Mouse (Mus musculus) heart, embryonic 15.5 days (tissue): ENCODE data around the gene Nap1l5. TPM values are rescaled to one million over a fixed set of nuclear protein-coding genes. Genes with fewer than 3 reads are reported as not detected.

Experiments
- ATAC-seq: fragments of 200-750 bp; cut with Nextera tagmentation; replicated peaks from 2 replicates; pipeline ENCODE4 v1.8.0; 2017; ENCODE audit warnings: low read depth, moderate TSS enrichment; ENCODE audit not compliant: insufficient number of reproducible peaks, insufficient read depth, low FRiP score
- H3K27ac ChIP-seq: fragments of 300-500 bp; sonication (generic); 2 replicates; pipeline ENCODE4 v1.5.1; 2015; ENCODE audit warnings: mild to moderate bottlenecking, inconsistent platforms
- H3K27me3 ChIP-seq: fragments of 300-500 bp; sonication (generic); 2 replicates; pipeline ENCODE4 v1.6.1; 2015; ENCODE audit warnings: inconsistent platforms
- H3K36me3 ChIP-seq: fragments of 300-500 bp; sonication (generic); 2 replicates; pipeline ENCODE4 v1.6.1; 2015; ENCODE audit warnings: mild to moderate bottlenecking, inconsistent platforms
- H3K4me1 ChIP-seq: fragments of 300-500 bp; sonication (generic); replicated peaks from 2 replicates; pipeline ENCODE4 v1.6.1; 2015; ENCODE audit warnings: inconsistent platforms
- H3K4me2 ChIP-seq: fragments of 300-500 bp; sonication (generic); 2 replicates; pipeline ENCODE4 v1.6.1; 2015; ENCODE audit warnings: inconsistent platforms, mild to moderate bottlenecking, moderate library complexity
- H3K4me3 ChIP-seq: fragments of 300-500 bp; sonication (generic); 2 replicates; pipeline ENCODE4 v1.5.1; 2015; ENCODE audit warnings: mild to moderate bottlenecking, inconsistent platforms
- H3K9ac ChIP-seq: fragments of 300-500 bp; sonication (generic); 2 replicates; pipeline ENCODE4 v1.6.1; 2015; ENCODE audit warnings: mild to moderate bottlenecking, inconsistent platforms
- H3K9me3 ChIP-seq: fragments of 300-500 bp; sonication (generic); replicated peaks from 2 replicates; pipeline ENCODE4 v1.6.1; 2016; ENCODE audit warnings: inconsistent platforms
- WGBS: fragments of 180-500 bp; shearing (Covaris S2); methylation state at CpG from one replicate; pipeline ENCODE4 v1.1.7; 2015; ENCODE audit warnings: mixed read lengths; 5-methylcytosine and 5-hydroxymethylcytosine counted together
- polyA plus RNA-seq: library from polyadenylated mRNA; unstranded; fragments of >200 nt; fragmentation: Nextera tagmentation; extraction: Ambion mirVana; gene quantifications from 2 replicates; pipeline ENCODE4 v1.2.1, GENCODE M21; 2015

The Nap1l5 gene
- polyA plus RNA-seq, 1 experiment from 2014 or later: 1.1 TPM

DNA sequence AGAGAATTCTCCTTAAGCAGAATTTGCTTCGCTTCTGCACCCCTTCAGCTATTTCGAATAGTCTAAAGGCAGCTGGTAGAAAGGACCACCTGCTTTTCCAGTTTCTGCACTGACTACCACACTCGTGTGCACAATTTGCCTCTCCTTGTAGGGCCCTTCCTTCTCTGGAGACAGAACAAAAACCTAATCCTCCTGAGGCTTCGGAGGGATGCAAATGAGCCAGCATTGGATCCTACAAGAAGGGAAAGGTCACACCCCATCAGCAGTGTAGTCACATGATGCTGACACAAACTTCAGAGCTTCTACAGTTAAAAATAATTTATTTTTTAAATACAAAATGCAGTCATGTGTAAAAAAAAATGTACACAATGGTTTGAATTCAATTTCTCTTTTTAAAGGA lies 24.3 kb upstream of the Nap1l5 start:
- Histone ChIP-seq H3K4me3 (no peak overlapping the region), H3K27ac (no peak overlapping the region), H3K4me2 (no peak overlapping the region), H3K4me1 (peaks cover 24% of the 10 kb centered on the region), H3K9ac (no peak overlapping the region), H3K9me3 (no peaks in the 10 kb centered on the region), H3K36me3 (no peaks in the 10 kb centered on the region), H3K27me3 (no peaks in the 10 kb centered on the region)
- WGBS: 80% methylated on average over 4 of the region's 4 CpGs
- ATAC-seq: no peak

- no peak overlapping the region for H3K4me2 ChIP-seq
- 0 out of 2 replicates have a peak overlapping the region, but pooled peaks have one; percentile 20 for H3K27ac ChIP-seq
- no peak overlapping the region for H3K4me3 ChIP-seq
- ATAC-seq: no peak
- H3K27me3 ChIP-seq: no peaks in the 10 kb centered on the region
- 77% methylated on average over 9 of the region's 9 CpGs for WGBS
- H3K9me3 ChIP-seq: no peaks in the 10 kb centered on the region
- H3K9ac ChIP-seq: no peak overlapping the region
- H3K36me3 ChIP-seq: no peaks in the 10 kb centered on the region
- H3K4me1 ChIP-seq: peaks cover 24% of the 10 kb centered on the region
Measured at GRCm38 (mm10) chr6:58929911-58930431, 23.1 kb upstream of the Nap1l5 start.

DNA sequence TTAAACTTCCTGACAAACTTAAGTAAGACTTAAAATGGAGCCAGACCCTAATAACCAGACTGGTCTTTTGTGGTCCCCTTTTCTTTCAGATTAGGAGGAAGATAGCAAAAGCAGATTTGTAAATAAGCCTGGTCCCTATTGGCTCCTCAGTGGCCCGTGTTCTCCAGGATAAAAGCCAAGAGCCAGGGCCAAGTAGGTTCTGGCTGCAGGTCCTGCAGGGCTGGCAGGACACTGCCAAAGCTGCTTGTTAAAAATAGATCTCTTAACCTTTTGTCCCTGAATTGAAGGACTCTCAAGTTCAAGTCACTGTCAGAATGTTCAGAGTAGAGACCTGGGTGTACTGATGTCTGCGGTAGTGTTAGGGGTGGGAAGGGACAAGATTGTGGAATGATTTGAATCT lies 21.0 kb upstream of the Nap1l5 start:
- Histone ChIP-seq H3K27ac (peak overlapping the region; percentile 65), H3K4me3 (no peak overlapping the region), H3K36me3 (no peaks in the 10 kb centered on the region), H3K9me3 (no peaks in the 10 kb centered on the region), H3K4me2 (no peak overlapping the region; the same call in 1 of the 2 replicates), H3K27me3 (no peaks in the 10 kb centered on the region), H3K4me1 (peaks cover 24% of the 10 kb centered on the region), H3K9ac (no peak overlapping the region)
- WGBS: 39% methylated on average over 2 of the region's 2 CpGs
- peak; percentile 50 for ATAC-seq

- Histone ChIP-seq H3K4me2 (no peak overlapping the region), H3K27me3 (no peaks in the 10 kb centered on the region), H3K4me3 (no peak overlapping the region), H3K4me1 (peaks cover 7% of the 10 kb centered on the region; the same call in 1 of the 2 replicates), H3K9ac (no peak overlapping the region), H3K9me3 (no peaks in the 10 kb centered on the region), H3K36me3 (peaks cover 13% of the 10 kb centered on the region; the same call in 1 of the 2 replicates), H3K27ac (no peak overlapping the region)
- no peak for ATAC-seq
- WGBS: 64% methylated on average over 5 of the region's 5 CpGs
Measured at GRCm38 (mm10) chr6:58922511-58922910, 15.6 kb upstream of the Nap1l5 start.

DNA sequence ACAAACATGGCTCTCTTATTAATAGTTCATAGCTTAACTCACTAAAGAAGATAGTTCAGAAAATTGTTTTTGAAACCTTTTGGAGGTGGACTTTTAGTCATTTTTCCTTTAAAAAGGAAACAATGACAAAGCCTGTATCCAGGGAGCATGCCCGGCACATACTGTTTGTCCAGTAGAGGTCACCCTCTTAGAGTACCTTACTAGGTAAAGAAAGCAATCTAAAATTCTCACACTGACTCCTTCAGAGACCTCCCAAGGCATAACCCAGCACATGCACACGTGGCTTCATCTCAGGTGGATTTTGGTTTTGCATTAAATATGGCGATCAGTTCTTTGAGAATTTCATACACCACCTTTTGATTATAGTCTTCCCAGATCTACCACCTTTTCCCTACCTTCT lies 14.7 kb upstream of the Nap1l5 start:
- Histone ChIP-seq H3K4me1 (0 out of 2 replicates have a peak, but pooled peaks cover 2% of the 10 kb centered on the region), H3K4me2 (no peak overlapping the region)

DNA sequence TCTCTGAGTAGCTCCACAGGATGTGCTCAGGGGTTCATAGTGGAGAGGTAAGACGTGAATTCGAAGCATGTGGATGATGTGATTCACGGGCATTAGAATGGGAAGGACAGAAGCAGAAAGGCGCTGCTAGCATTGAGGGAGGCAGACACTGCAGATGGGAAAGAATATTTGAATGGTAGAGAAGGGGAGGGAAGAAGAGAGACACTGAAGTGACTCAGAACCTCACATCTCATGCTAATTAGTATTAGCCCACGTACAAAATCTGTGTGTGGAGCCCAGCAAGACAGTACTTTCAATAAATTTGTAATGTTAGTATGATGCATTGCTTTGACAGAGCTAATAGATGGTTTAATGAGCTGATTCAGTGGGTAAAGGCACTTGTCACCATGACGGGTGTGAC lies 13.9 kb upstream of the Nap1l5 start:
- 82% methylated on average over 6 of the region's 6 CpGs for WGBS
- H3K4me1 ChIP-seq: 0 out of 2 replicates have a peak, but pooled peaks cover 2% of the 10 kb centered on the region
- H3K4me3 ChIP-seq: no peak overlapping the region
- H3K36me3 ChIP-seq: peaks cover 20% of the 10 kb centered on the region; the same call in 1 of the 2 replicates
- no peaks in the 10 kb centered on the region for H3K27me3 ChIP-seq
- no peak overlapping the region for H3K9ac ChIP-seq
- H3K9me3 ChIP-seq: no peaks in the 10 kb centered on the region
- no peak overlapping the region for H3K4me2 ChIP-seq
- ATAC-seq: no peak
- no peak overlapping the region for H3K27ac ChIP-seq

More for the DNA sequence above, 14.7 kb upstream of the Nap1l5 start:
- Histone ChIP-seq H3K4me3 (no peak overlapping the region), H3K27ac (no peak overlapping the region), H3K9me3 (no peaks in the 10 kb centered on the region), H3K9ac (no peak overlapping the region), H3K36me3 (peaks cover 14% of the 10 kb centered on the region; the same call in 1 of the 2 replicates), H3K27me3 (no peaks in the 10 kb centered on the region)
- no peak for ATAC-seq
- WGBS: 45% methylated on average over 3 of the region's 3 CpGs

- Histone ChIP-seq H3K36me3 (peaks cover 20% of the 10 kb centered on the region; the same call in 1 of the 2 replicates), H3K4me3 (no peak overlapping the region), H3K9ac (no peak overlapping the region), H3K4me2 (no peak overlapping the region), H3K9me3 (no peaks in the 10 kb centered on the region), H3K4me1 (no peaks in the 10 kb centered on the region), H3K27me3 (no peaks in the 10 kb centered on the region), H3K27ac (no peak overlapping the region)
- no peak for ATAC-seq
- 72% methylated on average over 5 of the region's 5 CpGs for WGBS
Measured at GRCm38 (mm10) chr6:58916498-58916897, 9.6 kb upstream of the Nap1l5 start.

DNA sequence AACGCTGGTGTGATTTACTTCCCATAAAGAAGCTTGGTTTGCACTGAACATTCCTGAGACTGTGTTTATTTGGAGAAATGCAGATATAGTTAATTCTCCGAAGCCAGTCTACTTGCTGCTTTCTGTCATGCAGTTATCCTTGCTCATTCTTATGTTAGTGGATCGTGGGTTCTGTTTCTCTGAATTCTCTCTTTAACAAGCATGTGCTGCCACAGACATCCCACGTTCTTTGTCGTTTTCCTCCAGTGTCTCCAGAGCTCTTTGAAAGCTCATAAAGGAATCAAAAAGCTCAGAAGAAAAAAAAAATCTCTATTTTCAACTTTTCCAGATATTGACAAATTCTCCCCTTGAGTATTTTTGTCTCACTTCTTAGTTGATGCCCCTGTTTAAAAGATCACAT lies 7.1 kb upstream of the Nap1l5 start:
- no peak overlapping the region for H3K4me2 ChIP-seq
- no peaks in the 10 kb centered on the region for H3K9me3 ChIP-seq
- no peak overlapping the region for H3K4me3 ChIP-seq
- peaks cover 12% of the 10 kb centered on the region; the same call in 1 of the 2 replicates for H3K36me3 ChIP-seq
- H3K27ac ChIP-seq: no peak overlapping the region
- no peaks in the 10 kb centered on the region for H3K4me1 ChIP-seq
- WGBS: 82% methylated on average over 5 of the region's 5 CpGs
- ATAC-seq: no peak
- no peaks in the 10 kb centered on the region for H3K27me3 ChIP-seq
- no peak overlapping the region for H3K9ac ChIP-seq

DNA sequence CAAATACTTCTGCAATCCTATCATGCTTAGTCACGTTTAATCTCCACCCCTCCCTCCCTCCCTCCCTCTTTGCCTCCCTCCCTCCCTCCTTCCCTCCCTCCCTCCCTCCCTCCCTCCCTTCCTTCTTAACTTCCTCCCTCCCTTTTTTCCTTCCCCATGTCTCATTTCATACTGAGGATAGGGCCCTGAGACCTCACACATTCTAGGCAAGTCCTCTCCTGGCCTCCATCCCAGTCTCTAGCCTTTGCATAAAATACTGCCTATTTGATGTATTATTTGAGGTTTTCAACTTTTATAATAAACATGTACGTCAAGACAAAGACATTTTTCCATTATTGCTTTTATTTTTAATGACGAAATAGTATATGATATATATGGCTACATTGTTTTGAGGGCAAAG lies 6.7 kb upstream of the Nap1l5 start:
- Histone ChIP-seq H3K4me3 (no peak overlapping the region), H3K9me3 (no peaks in the 10 kb centered on the region), H3K27ac (no peak overlapping the region), H3K4me2 (no peak overlapping the region), H3K9ac (no peak overlapping the region), H3K4me1 (no peaks in the 10 kb centered on the region), H3K36me3 (peaks cover 7% of the 10 kb centered on the region; the same call in 1 of the 2 replicates), H3K27me3 (no peaks in the 10 kb centered on the region)
- 67% methylated on average over 3 of the region's 3 CpGs for WGBS
- no peak for ATAC-seq

- ATAC-seq: no peak
- no peak overlapping the region for H3K4me3 ChIP-seq
- no peak overlapping the region for H3K9ac ChIP-seq
- peaks cover 10% of the 10 kb centered on the region; the same call in 1 of the 2 replicates for H3K36me3 ChIP-seq
- no peaks in the 10 kb centered on the region for H3K27me3 ChIP-seq
- 77% methylated on average over 5 of the region's 5 CpGs for WGBS
- no peak overlapping the region for H3K4me2 ChIP-seq
- no peak overlapping the region for H3K27ac ChIP-seq
- H3K4me1 ChIP-seq: no peaks in the 10 kb centered on the region
- no peaks in the 10 kb centered on the region for H3K9me3 ChIP-seq
Measured at GRCm38 (mm10) chr6:58912842-58913241, 6.0 kb upstream of the Nap1l5 start.

GRCm38 (mm10) chr6:58907791-58908190 lies 915 bp upstream of the Nap1l5 start:
- H3K27ac ChIP-seq: no peak overlapping the region
- no peak for ATAC-seq
- H3K4me3 ChIP-seq: no peak overlapping the region
- H3K9ac ChIP-seq: no peak overlapping the region
- no peak overlapping the region for H3K4me2 ChIP-seq
- WGBS: 90% methylated on average over 2 of the region's 2 CpGs
- H3K4me1 ChIP-seq: 0 out of 2 replicates have a peak, but pooled peaks cover 3% of the 10 kb centered on the region
- peaks cover 31% of the 10 kb centered on the region for H3K36me3 ChIP-seq
- 0 out of 2 replicates have a peak, but pooled peaks cover 10% of the 10 kb centered on the region for H3K9me3 ChIP-seq
- H3K27me3 ChIP-seq: no peaks in the 10 kb centered on the region

- no peak for ATAC-seq
- Histone ChIP-seq H3K4me2 (peak overlapping the region; percentile 77; the same call in 1 of the 2 replicates), H3K4me3 (peak overlapping the region; percentile 47; the same call in 1 of the 2 replicates), H3K27me3 (no peaks in the 10 kb centered on the region), H3K36me3 (peaks cover 31% of the 10 kb centered on the region), H3K9ac (no peak overlapping the region), H3K9me3 (0 out of 2 replicates have a peak, but pooled peaks cover 10% of the 10 kb centered on the region), H3K4me1 (0 out of 2 replicates have a peak, but pooled peaks cover 3% of the 10 kb centered on the region), H3K27ac (no peak overlapping the region)
- WGBS: 91% methylated on average over 8 of the region's 8 CpGs
Measured at GRCm38 (mm10) chr6:58907336-58907735, 460 bp upstream of the Nap1l5 start.
